Mouse (Mus musculus) embryonic facial prominence, embryonic 14.5 days (tissue): Measurements from ENCODE around the gene Olfr332. TPM values are rescaled to one million over a fixed set of nuclear protein-coding genes. Genes with fewer than 3 reads are reported as not detected.
"Not testable (repeated sequence)": the region's sequence is repeated elsewhere in the genome, so short reads cannot be mapped to it uniquely, and the experiment has no call there.

Source experiments
- ATAC-seq: fragments of 200-750 bp; cut with Nextera tagmentation; 2 replicates; pipeline ENCODE4 v1.8.0; 2017; ENCODE audit warnings: low read depth, moderate number of reproducible peaks, moderate TSS enrichment
- DNase-seq: peaks from one replicate; pipeline ENCODE4 v3.0.0-alpha.2; 2015; ENCODE audit warnings: low spot score
- H3K27ac ChIP-seq: fragments of 300-500 bp; sonication (generic); replicated peaks from 2 replicates; pipeline ENCODE4 v1.5.1; 2014; ENCODE audit warnings: low read depth, mild to moderate bottlenecking, low read length, moderate library complexity
- H3K27me3 ChIP-seq: fragments of 300-500 bp; sonication (generic); replicated peaks from 2 replicates; pipeline ENCODE4 v1.6.1; 2014; ENCODE audit warnings: low read length; ENCODE audit not compliant: control insufficient read depth, insufficient read depth
- H3K36me3 ChIP-seq: fragments of 300-500 bp; sonication (generic); 2 replicates; pipeline ENCODE4 v1.6.1; 2014; ENCODE audit warnings: low read length, mixed read lengths; ENCODE audit not compliant: control insufficient read depth, insufficient read depth
- H3K4me1 ChIP-seq: fragments of 300-500 bp; sonication (generic); 2 replicates; pipeline ENCODE4 v1.6.1; 2014; ENCODE audit warnings: antibody characterized with exemption, low read length; ENCODE audit not compliant: control insufficient read depth, insufficient read depth
- H3K4me2 ChIP-seq: fragments of 300-500 bp; sonication (generic); 2 replicates; pipeline ENCODE4 v1.6.1; 2014; ENCODE audit warnings: low read depth, mild to moderate bottlenecking, low read length, moderate library complexity, mixed read lengths
- H3K4me3 ChIP-seq: fragments of 300-500 bp; sonication (generic); 2 replicates; pipeline ENCODE4 v1.5.1; 2014; ENCODE audit warnings: low read depth, mild to moderate bottlenecking, low read length
- H3K9ac ChIP-seq: fragments of 300-500 bp; sonication (generic); 2 replicates; pipeline ENCODE4 v1.6.1; 2014; ENCODE audit warnings: low read depth, mild to moderate bottlenecking, low read length, moderate library complexity, mixed read lengths
- H3K9me3 ChIP-seq: fragments of 300-500 bp; sonication (generic); 2 replicates; pipeline ENCODE4 v1.6.1; 2016; ENCODE audit warnings: low read length; ENCODE audit not compliant: control insufficient read depth
- WGBS: fragments of 180-500 bp; shearing (Covaris S2); extraction: QIAGEN DNeasy Blood & Tissue Kit; methylation state at CpG from one replicate; pipeline ENCODE4 v1.1.7; 2014; 5-methylcytosine and 5-hydroxymethylcytosine counted together
- polyA plus RNA-seq: library from polyadenylated mRNA; unstranded; fragments of >200 nt; fragmentation: Nextera tagmentation; extraction: Ambion mirVana; gene quantifications from 2 replicates; pipeline ENCODE4 v1.2.1, GENCODE M21; 2014

Gene Olfr332
- polyA plus RNA-seq, result 0.11 and 0.12 TPM in 2 replicates

- Histone ChIP-seq H3K4me2 (no peak within 1 kb of the TSS), H3K27me3 (no peaks in the 10 kb centered on the region), H3K4me3 (no peak within 1 kb of the TSS), H3K4me1 (no peaks in the 10 kb centered on the region), H3K36me3 (no peaks in the 10 kb centered on the region), H3K9me3 (no peaks in the 10 kb centered on the region), H3K9ac (no peak within 1 kb of the TSS), H3K27ac (no peak within 1 kb of the TSS)
- DNase-seq (no peak), ATAC-seq (no peak)
- WGBS, result 74% methylated on average over 2 of the region's 2 CpGs
Measured at GRCm38 (mm10) chr11:58492455-58492854, at the start of gene Olfr332. TSS of gene Olfr332 (minus strand) at chr11:58492555.

- not testable (repeated sequence) for H3K4me1 ChIP-seq, ATAC-seq, H3K4me2 ChIP-seq, DNase-seq, H3K9me3 ChIP-seq, H3K27me3 ChIP-seq, H3K36me3 ChIP-seq, H3K27ac ChIP-seq, H3K9ac ChIP-seq, H3K4me3 ChIP-seq
Measured at GRCm38 (mm10) chr11:58534736-58535135, 42.4 kb upstream of the Olfr332 start, which contains the start of gene Olfr330. TSS of gene Olfr330 (minus strand) at chr11:58534836.

GRCm38 (mm10) chr11:58519756-58520155 is 27.4 kb upstream of the Olfr332 start:
- H3K27ac ChIP-seq, ATAC-seq: not testable (repeated sequence)
- 91% methylated on average over 6 of the region's 9 CpGs for WGBS

GRCm38 (mm10) chr11:58518916-58519315 is 26.6 kb upstream of the Olfr332 start:
- not testable (repeated sequence) for H3K27me3 ChIP-seq, H3K4me3 ChIP-seq, H3K4me2 ChIP-seq, H3K27ac ChIP-seq, H3K4me1 ChIP-seq, DNase-seq, H3K36me3 ChIP-seq, H3K9ac ChIP-seq, ATAC-seq, H3K9me3 ChIP-seq
- WGBS, result 94% methylated on average over 17 of the region's 18 CpGs

More at GRCm38 (mm10) chr11:58519756-58520155, 27.4 kb upstream of the Olfr332 start:
- not testable (repeated sequence) for H3K9me3 ChIP-seq, H3K27me3 ChIP-seq, H3K36me3 ChIP-seq, H3K4me1 ChIP-seq, H3K9ac ChIP-seq, H3K4me2 ChIP-seq, H3K4me3 ChIP-seq, DNase-seq

- H3K4me1 ChIP-seq, DNase-seq, H3K36me3 ChIP-seq, H3K27ac ChIP-seq, H3K9me3 ChIP-seq, H3K9ac ChIP-seq, H3K27me3 ChIP-seq, H3K4me3 ChIP-seq, H3K4me2 ChIP-seq, ATAC-seq: not testable (repeated sequence)
- 86% methylated on average over 19 of the region's 19 CpGs for whole genome bisulfite sequencing
Measured at GRCm38 (mm10) chr11:58509058-58509457, 16.7 kb upstream of the Olfr332 start.

GRCm38 (mm10) chr11:58502472-58502871 is 10.1 kb upstream of the Olfr332 start, which contains the start of gene Olfr331:
TSS of gene Olfr331 (minus strand) at chr11:58502572.
- H3K27ac ChIP-seq, H3K36me3 ChIP-seq, H3K4me1 ChIP-seq, H3K4me3 ChIP-seq, ATAC-seq, H3K9ac ChIP-seq, DNase-seq, H3K9me3 ChIP-seq, H3K4me2 ChIP-seq, H3K27me3 ChIP-seq: not testable (repeated sequence)

- Histone ChIP-seq H3K27me3 (no peaks in the 10 kb centered on the region), H3K4me2 (no peak overlapping the region), H3K36me3 (no peaks in the 10 kb centered on the region), H3K9me3 (no peaks in the 10 kb centered on the region), H3K4me3 (no peak overlapping the region), H3K4me1 (no peaks in the 10 kb centered on the region), H3K9ac (no peak overlapping the region), H3K27ac (no peak overlapping the region)
- DNase-seq (peak; percentile 27), ATAC-seq (no peak)
- WGBS, result 46% methylated on average over 3 of the region's 3 CpGs
Measured at GRCm38 (mm10) chr11:58499290-58499689, 6.9 kb upstream of the Olfr332 start.

GRCm38 (mm10) chr11:58498761-58499160 is 6.4 kb upstream of the Olfr332 start:
- WGBS, result 77% methylated on average over 9 of the region's 9 CpGs
- H3K27me3 ChIP-seq, result no peaks in the 10 kb centered on the region
- no peaks in the 10 kb centered on the region for H3K9me3 ChIP-seq
- H3K4me1 ChIP-seq, result no peaks in the 10 kb centered on the region
- no peak overlapping the region for H3K4me3 ChIP-seq
- H3K4me2 ChIP-seq, result no peak overlapping the region
- no peaks in the 10 kb centered on the region for H3K36me3 ChIP-seq
- H3K9ac ChIP-seq, result no peak overlapping the region
- no peak overlapping the region for H3K27ac ChIP-seq
- ATAC-seq (no peak), DNase-seq (no peak)

- ATAC-seq, result no peak
- Histone ChIP-seq H3K4me2 (no peak within 1 kb of the TSS), H3K27me3 (no peaks in the 10 kb centered on the region), H3K9me3 (no peaks in the 10 kb centered on the region), H3K27ac (no peak within 1 kb of the TSS), H3K4me3 (no peak within 1 kb of the TSS), H3K36me3 (no peaks in the 10 kb centered on the region), H3K9ac (no peak within 1 kb of the TSS), H3K4me1 (no peaks in the 10 kb centered on the region)
- DNase-seq, result no peak
Measured at GRCm38 (mm10) chr11:58462170-58462569, 30.2 kb downstream of the Olfr332 start, which contains the start of gene Olfr30. TSS of gene Olfr30 (minus strand) at chr11:58462270.
